Mouse (Mus musculus) retina, postnatal 7 days (tissue): Measurements from ENCODE around the gene Afdn.
A peak's percentile ranks its signal among the peaks of the same experiment; 100 is the strongest.
"Not testable (repeated sequence)": the region's sequence is repeated elsewhere in the genome, so short reads cannot be mapped to it uniquely, and the experiment has no call there.

ENCODE experiments used
- DNase-seq: peaks from one replicate; pipeline ENCODE4 v3.0.0-alpha.2; 2012; ENCODE audit warnings: low read depth, low spot score

Afdn gene

DNA sequence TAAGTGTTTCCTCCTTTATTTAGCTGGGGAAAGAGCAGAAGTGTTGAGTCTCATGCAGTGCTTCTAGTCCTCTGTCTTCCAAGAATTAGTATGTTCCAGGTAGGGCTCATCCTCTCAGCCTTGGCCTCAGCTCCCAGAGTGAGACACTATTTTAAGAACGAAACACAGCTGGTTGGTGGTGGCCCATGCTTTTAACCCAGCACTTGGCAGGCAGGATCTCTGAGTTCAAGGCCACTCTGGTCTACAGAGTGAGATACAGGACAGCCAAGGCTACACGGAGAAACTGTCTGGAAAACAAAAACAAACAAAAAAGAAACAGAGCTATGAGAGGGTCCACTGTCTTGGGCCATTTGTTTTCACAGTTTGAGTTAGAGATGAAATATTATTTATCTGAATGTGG, 17.3 kb downstream of the Afdn start:
- DNase-seq, result no peak

DNA sequence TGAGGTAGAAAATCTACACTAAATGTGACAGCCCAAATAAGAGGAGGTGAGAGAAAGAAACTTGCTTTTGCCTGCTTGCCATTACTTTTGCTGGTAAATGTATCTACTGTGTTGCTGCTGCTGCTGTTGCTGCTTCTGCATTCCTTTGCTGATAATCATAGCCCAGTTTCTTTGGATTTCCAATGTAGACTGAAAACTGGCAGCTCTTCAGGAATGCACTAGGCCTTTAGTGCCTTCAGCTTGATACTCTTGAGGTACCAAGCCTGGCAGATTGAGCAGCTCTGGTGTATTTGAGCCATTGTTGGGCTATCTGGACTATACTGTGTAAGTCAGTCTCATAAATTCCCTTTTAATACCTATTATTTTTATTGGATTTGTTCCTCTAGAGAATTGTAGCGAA, 18.5 kb downstream of the Afdn start:
- DNase-seq, result no peak

DNA sequence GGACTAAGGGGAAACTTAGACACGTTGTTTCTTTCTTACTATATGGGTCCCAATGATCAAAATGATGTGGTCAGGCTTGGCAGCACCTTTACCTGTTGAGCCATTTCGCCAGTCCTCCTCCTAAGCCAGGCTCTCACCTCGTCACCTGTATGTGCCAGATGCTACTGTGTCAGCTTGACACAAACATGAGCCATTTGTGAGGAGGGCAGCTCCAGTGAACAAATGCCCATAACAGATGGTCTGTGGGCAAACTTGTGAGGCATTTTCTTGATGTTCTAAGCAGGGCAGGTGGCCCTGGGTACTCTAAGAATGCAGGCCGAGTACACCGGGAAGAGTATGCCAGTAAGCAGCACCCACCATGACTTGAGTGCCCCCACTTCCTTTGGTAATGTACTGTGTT, 21.6 kb downstream of the Afdn start:
- DNase-seq, result no peak

DNA sequence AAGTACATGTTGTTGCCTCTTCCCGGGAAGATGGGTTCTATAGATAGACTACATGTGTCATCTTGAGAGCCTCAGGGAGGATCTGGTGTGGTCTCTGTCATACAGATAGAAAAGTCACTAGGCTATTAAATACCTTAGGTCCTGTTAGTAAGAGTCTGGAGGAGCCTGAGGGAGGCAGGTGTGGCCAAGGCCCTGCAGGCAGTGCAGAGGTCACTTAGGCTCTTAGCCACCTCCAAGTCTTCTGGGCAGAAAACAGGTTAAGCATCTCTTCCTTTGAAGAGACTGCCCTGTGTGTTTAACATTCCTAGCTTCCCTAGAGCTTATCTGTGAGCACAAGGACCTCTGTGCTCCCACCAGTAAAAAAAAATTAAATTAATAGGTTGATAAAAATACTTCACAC, 23.1 kb downstream of the Afdn start:
- DNase-seq, result no peak

DNA sequence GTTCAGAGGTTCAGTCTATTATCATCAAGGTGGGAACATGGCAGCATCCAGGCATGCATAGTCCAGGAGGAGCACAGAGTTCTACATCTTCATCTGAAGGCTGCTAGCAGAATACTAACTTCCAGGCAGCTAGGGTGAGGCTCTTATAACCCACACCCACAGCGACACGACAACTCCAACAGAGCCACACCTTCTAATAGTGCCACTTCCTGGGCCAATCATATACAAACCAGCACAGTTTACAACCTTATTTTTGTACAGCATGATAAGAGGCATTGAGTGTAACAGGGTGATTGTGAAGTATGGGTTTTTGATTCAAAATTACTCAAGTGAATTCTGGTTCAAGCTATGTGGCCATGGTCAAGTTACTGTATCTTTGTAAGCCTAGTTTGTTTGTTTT, 29.7 kb downstream of the Afdn start:
- DNase-seq, result not testable (repeated sequence)

DNA sequence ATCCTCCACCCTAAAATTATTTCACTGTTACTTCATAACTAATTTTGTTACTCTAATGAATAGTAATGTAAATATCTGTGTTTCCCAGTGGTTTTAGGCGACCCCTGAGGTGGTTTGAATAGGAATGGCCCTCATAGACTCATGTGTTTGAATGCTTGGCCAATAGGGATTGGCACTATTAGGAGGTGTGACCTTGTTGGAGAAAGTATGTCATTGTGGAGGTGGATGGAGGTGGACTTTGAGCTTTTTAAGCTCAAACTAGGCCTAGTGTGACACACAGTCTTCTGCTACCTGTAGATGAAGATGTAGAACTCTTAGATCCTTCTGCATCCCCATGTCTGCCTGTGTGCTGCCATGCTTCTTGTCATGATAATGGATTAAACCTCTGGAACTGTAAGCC, 37.4 kb downstream of the Afdn start:
- DNase-seq, result no peak

DNA sequence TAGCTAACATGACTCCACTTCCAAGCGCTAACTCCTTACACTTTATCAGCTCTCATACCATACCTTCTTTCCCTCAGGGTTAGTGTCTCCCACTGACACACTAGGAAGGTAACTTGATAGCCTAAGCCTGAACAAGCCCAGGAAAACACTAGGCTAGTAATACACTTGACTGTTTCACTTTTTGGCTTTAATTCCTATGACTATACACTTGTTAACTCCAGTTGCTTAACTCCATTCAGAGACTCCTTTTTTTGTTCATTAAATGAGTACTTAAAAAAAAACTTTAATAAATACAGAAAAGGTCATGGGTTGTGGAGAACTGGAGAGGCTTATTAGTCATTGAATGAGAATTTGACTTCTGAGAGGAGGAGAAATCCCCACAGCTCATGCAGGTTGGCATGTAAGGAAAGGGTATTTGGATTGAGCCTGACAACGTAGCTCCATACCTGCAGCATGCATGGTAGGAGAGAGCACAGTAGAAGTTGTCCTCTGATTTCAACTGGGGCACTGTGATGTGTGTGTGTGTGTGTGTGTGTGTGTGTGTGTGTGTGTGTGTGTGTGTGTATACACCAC, 42.6 kb downstream of the Afdn start:
- no peak for DNase-seq

DNA sequence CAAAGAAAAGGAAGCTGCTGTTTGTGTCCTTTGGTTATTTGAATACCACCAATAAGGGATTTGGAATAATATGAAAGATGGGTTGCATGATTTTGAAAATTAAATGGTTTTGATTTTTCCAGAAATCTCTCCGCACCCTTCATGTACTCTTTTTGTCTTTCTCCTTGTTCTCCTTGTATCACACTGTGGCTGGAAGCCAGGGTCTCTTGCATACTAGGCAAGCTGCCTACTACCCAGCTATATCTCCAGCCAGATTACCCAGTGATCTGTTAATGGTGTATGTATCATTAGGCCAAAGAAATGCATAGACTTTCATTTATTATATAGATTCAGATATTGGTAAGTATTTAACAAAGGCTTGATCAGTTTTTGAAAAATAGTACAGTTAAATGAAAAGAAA, 45.7 kb downstream of the Afdn start:
- DNase-seq, result no peak

DNA sequence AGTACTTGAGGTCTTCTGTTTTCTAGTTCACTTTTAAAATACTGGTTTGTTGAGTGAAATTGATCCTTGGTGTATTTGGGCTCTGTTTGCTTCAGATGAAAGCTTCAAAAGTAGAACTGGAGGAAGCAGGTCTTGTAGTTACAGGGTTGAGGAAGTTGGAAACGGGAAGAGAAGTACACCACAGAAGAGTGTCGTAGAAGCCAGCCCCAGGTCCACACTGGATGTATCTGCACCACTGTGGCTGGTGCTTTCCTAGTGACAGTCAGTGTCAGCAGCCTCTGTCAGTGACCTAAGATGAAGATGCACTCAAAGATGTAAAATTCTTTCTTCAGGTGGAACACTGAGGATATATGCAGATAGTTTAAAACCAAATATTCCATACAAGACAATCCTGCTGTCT, 57.5 kb downstream of the Afdn start:
- DNase-seq, result no peak

DNA sequence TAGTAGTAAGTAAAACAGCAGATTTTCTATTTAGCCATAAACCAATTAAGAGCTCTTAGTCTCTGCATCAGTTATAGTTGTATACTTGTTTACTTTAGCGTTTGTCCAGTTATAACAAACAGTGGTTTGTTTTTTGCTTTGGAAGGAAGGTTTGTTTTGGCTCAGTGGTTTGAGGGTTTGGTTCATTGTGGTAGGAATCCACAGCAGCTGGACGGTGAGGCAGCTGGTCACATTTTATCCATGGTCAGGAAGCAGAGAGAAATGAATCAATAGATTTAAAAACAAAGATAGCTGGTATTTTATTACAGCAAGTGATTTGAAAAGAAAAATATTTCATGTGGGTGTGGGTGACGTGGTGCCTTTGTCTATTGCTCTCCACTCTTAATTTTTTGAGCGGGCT, 59.0 kb downstream of the Afdn start:
- no peak for DNase-seq

DNA sequence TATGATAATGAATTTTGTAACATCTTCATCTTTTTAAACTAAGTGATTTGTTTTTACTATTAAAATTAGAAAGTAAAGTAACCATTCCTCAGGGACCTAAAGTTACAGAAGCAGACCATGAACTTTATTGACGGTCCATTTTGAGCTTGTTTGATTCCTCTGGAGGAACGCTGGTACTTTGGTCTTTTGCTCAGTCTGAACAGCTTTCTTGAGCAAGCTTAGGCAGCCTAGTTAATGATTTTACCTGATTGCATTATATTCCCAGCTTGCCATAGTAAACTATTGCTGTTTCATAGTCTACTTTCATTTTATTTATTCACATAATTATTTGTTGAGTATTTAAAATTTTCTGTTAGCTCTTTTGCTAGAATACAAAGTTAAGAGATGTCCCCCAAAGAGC, 60.3 kb downstream of the Afdn start:
- DNase-seq, result no peak

DNA sequence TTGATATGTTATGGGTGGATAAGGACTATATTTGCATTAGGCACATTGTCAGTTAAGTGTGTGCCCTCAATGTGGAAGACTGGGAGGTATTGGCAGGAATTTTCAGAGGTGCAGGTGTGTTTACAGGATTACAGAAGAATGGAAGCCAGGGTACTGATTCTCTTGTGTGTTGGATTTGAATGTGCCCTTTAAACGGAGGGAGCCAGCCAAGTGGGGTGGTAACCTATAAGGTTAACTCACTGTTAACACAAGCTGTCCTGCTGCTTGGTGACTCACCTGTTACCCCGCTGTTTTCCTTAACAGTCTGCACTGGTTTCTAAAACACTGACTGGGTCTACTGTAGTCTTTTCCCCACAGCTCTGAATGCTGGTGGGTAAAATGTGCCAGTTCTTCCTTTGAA, 65.1 kb downstream of the Afdn start:
- no peak for DNase-seq

DNA sequence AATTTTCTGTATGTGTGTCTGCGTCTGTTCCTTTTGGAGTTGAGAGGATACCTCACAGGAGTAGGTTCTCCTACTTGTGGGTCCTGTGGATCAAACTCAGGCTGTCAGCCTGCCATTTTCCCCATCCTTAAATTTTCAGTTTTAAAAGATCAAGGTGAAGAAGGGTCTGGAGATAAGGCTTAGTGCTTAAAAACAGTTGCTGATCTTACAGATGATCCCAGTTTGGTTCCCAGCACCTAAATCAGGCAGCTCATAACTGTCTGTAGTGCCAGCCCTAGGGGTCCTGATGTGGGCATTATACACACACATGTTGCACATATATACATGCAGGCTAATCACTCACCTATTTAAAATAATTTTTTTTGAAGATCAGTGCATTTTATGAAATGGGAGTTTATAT, 69.9 kb downstream of the Afdn start:
- no peak for DNase-seq

DNA sequence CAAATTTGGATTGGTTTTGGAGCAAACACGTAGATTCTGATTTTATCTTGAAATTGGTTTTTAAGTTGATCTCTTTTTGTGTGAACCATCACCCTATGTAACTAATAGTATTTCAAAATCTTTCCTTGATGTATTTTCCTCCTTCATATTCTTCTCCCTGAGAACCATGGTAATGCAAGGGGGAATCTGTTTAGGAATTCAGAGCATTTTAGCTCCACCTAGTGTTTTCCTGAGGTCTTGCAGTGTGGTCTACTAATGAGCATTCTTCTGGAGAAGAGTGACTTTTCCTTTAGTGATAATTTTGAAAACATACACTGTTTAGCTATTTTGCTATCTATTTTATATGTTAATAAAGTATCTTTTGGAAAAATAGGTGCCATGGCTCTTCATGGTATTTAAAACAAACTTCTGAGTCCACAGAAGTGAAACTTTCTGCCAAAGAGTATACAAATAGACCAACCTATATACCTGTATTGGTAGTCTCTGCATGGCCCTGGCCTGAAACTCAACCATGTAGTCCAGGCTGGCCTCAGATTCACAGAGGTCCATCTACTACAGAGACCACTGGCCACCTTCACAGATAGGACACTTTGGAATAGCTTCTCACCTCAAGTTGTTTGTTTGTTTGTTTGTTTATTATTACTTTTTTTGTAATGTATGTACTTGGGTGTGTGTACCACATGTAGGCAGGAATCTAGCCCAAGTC, 70.5 kb downstream of the Afdn start:
- DNase-seq, result peak; percentile 46

DNA sequence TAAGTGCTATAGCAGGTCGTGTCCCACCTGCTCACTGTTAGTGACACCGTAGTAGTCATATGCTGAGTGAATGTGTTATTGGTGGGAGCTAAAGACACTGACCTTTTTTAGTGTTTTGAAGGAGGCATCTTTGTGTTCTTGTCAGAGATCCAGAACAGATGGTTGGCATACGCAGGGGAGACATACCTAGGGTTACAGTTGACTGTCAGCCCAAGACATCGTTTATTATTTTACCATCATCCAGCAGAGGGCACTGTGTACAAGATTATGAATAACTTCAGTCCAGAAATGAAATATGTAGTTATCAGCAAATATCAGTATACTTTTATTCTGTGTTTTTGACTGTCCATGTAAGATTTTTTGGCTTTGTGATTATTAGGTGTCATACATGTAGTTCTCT, 75.5 kb downstream of the Afdn start:
- peak; percentile 25 for DNase-seq

DNA sequence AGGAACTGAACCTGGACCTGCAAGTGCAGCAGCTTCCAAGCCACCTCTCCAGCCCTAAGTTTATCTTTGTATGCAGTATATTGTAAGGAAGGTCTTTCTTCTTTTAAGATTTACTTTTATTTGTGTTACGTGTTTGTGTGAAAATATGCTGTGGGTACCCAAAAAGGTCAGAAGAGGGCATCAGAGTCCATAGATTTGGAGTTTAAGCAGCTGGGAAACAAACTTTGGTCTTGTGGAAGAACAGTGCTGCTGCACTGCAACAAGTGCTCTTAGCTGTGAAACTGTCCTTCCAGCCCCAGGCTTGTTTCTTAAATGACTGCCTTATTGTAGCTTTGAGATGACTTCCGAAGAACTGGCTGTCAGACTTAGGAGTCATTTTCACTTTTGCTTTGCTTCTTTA, 89.8 kb downstream of the Afdn start:
- no peak for DNase-seq

DNA sequence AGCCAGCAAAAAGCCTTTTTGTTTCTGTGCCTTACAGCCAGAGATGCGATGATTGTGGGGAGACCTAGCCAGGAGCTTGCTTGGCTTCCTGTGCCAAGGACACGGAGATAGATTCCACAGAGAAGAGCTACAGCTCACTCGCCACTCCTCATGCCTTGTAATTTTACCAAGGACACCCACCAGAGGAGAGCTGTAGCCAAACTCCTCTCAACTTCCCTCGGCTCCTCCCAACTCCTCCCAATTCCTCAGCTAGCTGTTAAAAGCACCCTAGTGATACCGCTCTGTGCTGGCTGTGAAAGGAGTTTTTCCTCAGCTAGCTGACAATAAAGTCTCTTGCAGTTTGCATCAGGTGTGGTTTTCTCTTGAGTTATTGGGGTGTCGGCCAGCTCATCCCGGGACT, 93.5 kb downstream of the Afdn start:
- not testable (repeated sequence) for DNase-seq

DNA sequence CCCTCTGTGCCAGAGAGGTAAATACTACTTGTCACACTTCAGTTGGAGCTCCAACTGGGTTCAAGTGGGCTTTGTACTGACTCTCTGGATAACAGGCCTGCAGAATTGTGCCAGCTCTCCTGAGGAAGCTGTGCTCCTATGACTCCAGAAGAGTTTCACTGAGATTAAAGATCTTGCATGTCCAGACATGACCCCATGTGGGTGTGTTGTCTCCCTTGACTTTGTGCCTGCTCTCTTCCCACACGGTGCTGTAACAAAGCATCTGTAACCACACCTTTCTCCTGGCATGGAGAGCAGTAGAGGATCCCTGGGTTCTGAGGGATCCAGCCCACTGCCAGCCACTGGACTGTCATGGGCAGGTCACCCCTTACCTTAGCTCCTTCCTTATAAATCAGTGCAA, 95.1 kb downstream of the Afdn start:
- no peak for DNase-seq

DNA sequence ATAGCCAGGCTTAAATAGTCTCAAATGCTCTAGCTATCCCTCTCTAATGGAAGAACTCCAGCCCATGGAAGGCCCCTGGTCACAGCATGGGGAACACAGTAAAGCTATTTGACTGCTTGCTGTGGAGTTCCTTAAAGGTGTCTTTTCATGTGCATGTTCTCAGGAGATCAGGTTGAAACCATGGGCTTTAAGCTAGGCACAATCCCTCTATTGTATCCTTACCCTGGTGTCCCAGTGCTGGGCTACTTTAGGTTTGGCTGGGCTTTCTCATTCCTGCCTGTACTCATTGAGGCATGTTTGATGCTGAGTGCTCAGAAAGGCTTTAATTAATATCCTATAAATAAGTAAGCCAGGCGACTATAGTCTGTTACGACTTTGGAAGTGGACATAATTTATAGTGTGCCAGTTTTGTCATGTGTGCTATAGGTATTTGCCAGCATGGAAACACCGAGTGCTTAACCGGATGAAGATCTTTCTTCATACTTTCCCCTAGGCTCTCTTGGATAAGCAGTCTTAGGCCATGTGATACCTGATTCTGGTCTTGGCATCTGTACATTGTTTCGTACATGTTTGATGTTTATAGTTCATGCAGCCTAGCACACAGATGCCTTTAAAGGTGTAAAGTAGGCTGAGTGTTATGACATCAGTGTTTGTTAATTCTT, 96.2 kb downstream of the Afdn start:
- DNase-seq, result no peak

DNA sequence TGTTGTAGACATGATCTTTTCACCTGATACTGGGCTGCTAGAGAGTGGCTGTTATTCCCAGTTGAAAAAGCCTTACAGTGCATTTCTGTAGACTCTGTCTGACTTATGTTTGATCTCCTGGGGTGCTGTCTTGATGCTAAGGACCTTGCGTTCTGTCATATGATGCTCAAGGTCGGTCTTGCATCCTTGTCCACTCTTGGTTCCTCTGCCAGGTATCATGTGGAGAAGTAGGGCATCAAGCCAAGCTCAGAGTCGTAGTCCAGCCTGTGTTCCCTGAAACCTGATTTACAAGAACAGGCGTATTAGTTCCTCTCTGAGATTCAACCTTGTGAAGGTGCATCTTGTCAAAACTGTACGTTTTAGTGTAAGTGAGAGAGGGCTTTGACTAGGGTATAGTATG, 105.0 kb downstream of the Afdn start:
- DNase-seq, result no peak

DNA sequence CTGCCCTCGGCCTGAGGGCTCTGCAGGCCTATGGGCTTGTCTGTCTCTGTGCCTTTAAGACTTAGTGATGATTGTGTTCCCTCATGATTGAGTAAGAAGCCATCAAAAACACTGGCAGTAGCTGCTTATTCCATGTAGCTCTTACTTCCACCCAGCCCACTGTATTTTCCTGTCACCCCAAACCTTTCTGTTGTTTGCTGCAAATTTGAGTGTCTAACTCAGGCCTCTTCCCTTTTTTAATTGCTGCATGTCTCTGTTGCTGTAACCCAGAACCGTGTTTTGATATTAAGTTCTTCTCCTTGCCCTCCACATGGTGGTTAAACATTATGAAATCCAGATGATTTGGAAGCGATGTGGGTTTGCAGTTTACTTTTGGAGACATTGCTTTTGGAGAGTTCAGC, 106.6 kb downstream of the Afdn start:
- no peak for DNase-seq

DNA sequence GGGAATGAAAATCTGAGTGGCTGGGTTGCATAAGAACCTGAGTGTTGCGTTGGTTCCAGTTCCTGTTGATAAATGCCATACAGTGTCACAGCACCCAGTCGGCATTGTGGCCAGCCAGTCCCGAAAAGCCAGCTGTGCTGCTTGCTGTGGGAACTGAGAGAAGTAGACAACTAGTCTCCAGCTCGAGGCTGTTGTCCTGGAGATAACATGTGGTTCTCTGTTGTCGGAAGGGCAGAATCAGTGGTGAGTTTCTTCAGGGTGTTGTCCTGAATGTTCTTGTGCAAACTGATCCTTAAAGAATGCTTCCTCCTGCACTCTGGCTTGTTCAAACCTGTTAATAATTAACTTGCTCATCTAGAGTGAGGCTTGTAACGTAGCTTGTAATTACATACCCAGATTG, 107.1 kb downstream of the Afdn start:
- DNase-seq, result no peak

DNA sequence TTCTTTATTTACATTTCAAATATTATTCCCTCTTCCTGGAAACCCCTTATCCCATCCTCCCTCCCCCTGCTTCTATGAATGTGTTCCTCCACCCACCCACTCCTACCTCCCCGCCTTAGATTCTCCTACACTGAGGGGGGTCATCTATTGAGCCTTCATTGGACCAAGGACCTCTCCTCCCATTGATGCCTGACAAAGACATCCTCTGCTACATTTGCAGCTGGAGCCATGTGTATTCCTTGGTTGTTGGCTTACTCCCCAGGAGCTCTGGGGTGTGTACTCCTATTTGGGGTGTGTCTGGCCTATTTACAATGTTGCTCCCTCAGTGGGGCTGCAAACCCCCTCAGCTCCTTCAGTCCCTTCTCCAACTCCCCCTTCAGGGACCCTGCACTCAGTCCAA, 109.9 kb downstream of the Afdn start:
- no peak for DNase-seq
